Mouse (Mus musculus) megakaryocyte, embryonic 14.5 days (primary cell): ENCODE results near the gene Tat.

Experiments
- FLI1 ChIP-seq: IDR thresholded peaks from 2 replicates; pipeline ENCODE4 v1.6.1; 2012; ENCODE audit warnings: low read length, inconsistent platforms, mixed read lengths
- GATA1 ChIP-seq: IDR thresholded peaks from 3 replicates; pipeline ENCODE4 v1.6.1; 2012; ENCODE audit warnings: mixed read lengths, low read length, inconsistent platforms, borderline replicate concordance

DNA sequence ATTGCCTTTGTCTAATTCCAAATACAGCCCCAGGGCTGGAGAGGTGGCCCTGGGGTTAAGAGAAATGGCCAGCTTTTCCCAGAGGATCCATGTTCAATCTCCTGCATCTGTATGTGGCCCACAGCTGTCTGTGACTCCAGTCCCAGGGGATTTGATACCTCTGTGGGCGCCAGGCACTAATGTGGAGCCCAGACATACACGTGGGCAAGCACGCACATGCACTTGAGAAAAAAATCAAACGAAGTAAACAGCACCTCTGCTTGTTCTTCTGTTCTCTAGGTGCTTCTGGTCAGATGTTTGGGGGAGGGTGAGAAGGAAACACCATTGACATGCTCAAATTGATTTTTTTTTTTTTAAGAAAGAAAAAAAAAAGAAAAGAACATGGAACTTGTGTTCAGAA, 26.1 kb upstream of the Tat start:
- TF ChIP-seq FLI1 (no peak), GATA1 (no peak)
